Mouse (Mus musculus) midbrain, postnatal 0 days (tissue): ENCODE data around the gene Ezr. TPM values are rescaled to one million over a fixed set of nuclear protein-coding genes. Genes with fewer than 3 reads are reported as not detected.
A peak's percentile ranks its signal among the peaks of the same experiment; 100 is the strongest.
"Not testable (repeated sequence)": the region's sequence is repeated elsewhere in the genome, so short reads cannot be mapped to it uniquely, and the experiment has no call there.

Source experiments
- ATAC-seq: fragments of 200-750 bp; cut with Nextera tagmentation; 2 replicates; pipeline ENCODE4 v1.8.0; 2017; ENCODE audit warnings: moderate number of reproducible peaks, mild to moderate bottlenecking, moderate TSS enrichment, moderate library complexity; ENCODE audit not compliant: low FRiP score
- DNase-seq: peaks from one replicate; pipeline ENCODE4 v3.0.0-alpha.2; 2015; ENCODE audit warnings: low spot score
- H3K27ac ChIP-seq: fragments of 300-500 bp; sonication (generic); 2 replicates; pipeline ENCODE4 v1.5.1; 2014; ENCODE audit warnings: low read depth, mild to moderate bottlenecking, low read length, mixed read lengths
- H3K27me3 ChIP-seq: fragments of 300-500 bp; sonication (generic); 2 replicates; pipeline ENCODE4 v1.6.1; 2014; ENCODE audit warnings: low read length, control low read depth, mixed read lengths; ENCODE audit not compliant: insufficient read depth
- H3K36me3 ChIP-seq: fragments of 300-500 bp; sonication (generic); 2 replicates; pipeline ENCODE4 v1.6.1; 2014; ENCODE audit warnings: low read length, control low read depth, mixed read lengths; ENCODE audit not compliant: insufficient read depth
- H3K4me1 ChIP-seq: fragments of 300-500 bp; sonication (generic); 2 replicates; pipeline ENCODE4 v1.6.1; 2014; ENCODE audit warnings: mild to moderate bottlenecking, control low read depth, antibody characterized with exemption, low read length, mixed read lengths; ENCODE audit not compliant: insufficient read depth
- H3K4me2 ChIP-seq: fragments of 300-500 bp; sonication (generic); 2 replicates; pipeline ENCODE4 v1.6.1; 2014; ENCODE audit warnings: low read depth, mild to moderate bottlenecking, low read length, mixed read lengths; ENCODE audit not compliant: poor library complexity, severe bottlenecking
- H3K4me3 ChIP-seq: fragments of 300-500 bp; sonication (generic); 2 replicates; pipeline ENCODE4 v1.5.1; 2014; ENCODE audit warnings: low read depth, mild to moderate bottlenecking, low read length, moderate library complexity
- H3K9ac ChIP-seq: fragments of 300-500 bp; sonication (generic); replicated peaks from 2 replicates; pipeline ENCODE4 v1.6.1; 2014; ENCODE audit warnings: mild to moderate bottlenecking, low read length, moderate library complexity, mixed read lengths; ENCODE audit not compliant: poor library complexity, severe bottlenecking
- H3K9me3 ChIP-seq: fragments of 300-500 bp; sonication (generic); 2 replicates; pipeline ENCODE4 v1.6.1; 2016; ENCODE audit warnings: low read length, control low read depth
- CTCF ChIP-seq: IDR thresholded peaks from 2 replicates; pipeline ENCODE4 v1.5.1; 2016; ENCODE audit warnings: antibody characterized with exemption, mild to moderate bottlenecking
- WGBS: fragments of 180-500 bp; shearing (Covaris S2); extraction: QIAGEN DNeasy Blood & Tissue Kit; methylation state at CpG from one replicate; pipeline ENCODE4 v1.1.7; 2014; 5-methylcytosine and 5-hydroxymethylcytosine counted together
- polyA plus RNA-seq: library from polyadenylated mRNA; unstranded; fragments of >200 nt; fragmentation: Nextera tagmentation; extraction: Ambion mirVana; gene quantifications from 2 replicates; pipeline ENCODE4 v1.2.1, GENCODE M21; 2015
- total RNA-seq: library from RNA; depleted of rRNA; stranded (reverse); fragments of >200 nt; gene quantifications from 2 replicates; pipeline ENCODE4 v1.2.3, GENCODE M21; 2014

Gene Ezr
- total and polyA plus RNA-seq, 2 experiments from 2014 or later = 28.5 to 33.8 TPM

DNA sequence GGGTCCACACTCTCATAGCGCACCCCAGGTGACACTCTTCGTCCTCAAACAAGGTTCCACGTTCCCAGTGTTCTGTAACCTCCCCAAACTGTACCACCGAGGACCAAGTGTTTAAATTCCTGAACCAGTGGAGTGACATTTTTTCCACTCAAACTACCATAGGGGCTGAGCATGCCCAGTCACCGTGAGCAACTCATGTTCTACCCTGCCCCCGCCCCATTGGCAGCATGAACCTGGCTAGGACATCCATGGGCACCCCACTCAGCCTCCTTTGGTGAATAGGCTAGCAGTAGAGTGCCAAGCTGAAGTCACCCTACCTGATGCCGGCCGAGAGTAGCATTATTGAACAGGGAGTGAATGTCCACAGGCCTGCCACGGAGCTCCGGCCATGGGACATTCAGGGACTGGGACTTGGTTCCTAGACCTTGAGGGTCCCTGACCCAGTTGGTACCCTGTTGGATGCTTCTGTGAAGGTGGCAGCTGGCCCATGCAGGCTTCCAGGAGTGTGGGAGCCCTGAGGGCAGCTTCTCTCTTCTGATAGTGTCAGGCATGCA, 49.2 kb downstream of the Ezr start:
- H3K9ac ChIP-seq = no peak overlapping the region
- H3K9me3 ChIP-seq = no peaks in the 10 kb centered on the region
- H3K4me1 ChIP-seq = no peaks in the 10 kb centered on the region
- no peaks in the 10 kb centered on the region for H3K36me3 ChIP-seq
- H3K27ac ChIP-seq = no peak overlapping the region
- H3K4me3 ChIP-seq = no peak overlapping the region
- no peaks in the 10 kb centered on the region for H3K27me3 ChIP-seq
- H3K4me2 ChIP-seq = no peak overlapping the region
- DNase-seq (no peak), ATAC-seq (no peak)
- WGBS = 95% methylated on average over 10 of the region's 10 CpGs
- no peak for TF ChIP-seq CTCF

DNA sequence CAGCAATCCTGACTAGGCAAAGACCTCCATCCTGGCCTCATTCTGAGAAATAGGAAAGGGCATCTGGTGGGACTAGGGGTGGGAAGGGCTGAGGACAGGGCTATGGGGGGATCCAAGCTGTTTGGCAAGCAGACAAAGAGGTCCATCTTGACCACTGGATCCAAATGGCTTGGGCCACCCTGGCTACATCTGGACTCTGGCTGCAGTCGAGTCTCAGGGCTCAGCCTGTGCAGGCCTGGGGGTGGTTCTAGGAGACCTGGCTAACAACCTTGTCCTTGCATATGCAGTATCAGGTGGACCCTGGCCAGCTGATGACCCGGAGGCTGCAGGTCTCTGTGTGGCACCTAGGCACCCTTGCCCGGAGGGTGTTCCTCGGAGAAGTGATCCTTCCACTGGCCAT, 49.9 kb downstream of the Ezr start:
- DNase-seq (no peak), ATAC-seq (no peak)
- Histone ChIP-seq H3K4me1 (no peaks in the 10 kb centered on the region), H3K4me2 (no peak overlapping the region), H3K9ac (no peak overlapping the region), H3K4me3 (no peak overlapping the region), H3K36me3 (no peaks in the 10 kb centered on the region), H3K9me3 (no peaks in the 10 kb centered on the region), H3K27ac (no peak overlapping the region), H3K27me3 (no peaks in the 10 kb centered on the region)
- TF ChIP-seq CTCF = no peak
- 97% methylated on average over 4 of the region's 4 CpGs for WGBS

DNA sequence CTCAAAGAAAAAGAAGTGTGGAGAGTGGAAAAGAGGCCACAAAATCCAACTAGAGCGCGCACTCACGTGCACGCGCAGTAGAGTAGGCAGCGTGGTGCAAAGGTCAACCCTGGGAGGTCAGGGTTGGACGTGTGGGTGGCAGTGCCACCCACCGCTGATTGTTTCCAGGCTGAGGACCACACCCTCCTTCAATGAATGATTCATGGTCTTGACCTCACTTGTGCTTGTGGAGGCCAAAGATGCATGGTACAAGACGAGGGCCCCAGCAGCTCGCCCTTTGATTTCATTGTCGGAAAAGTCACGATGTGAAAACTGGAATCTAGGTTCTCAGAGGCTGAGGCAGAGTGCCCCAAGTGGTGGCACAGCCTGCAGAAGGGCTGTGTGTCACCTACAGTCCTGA, 51.0 kb downstream of the Ezr start:
- Histone ChIP-seq H3K27me3 (no peaks in the 10 kb centered on the region), H3K27ac (no peak overlapping the region), H3K36me3 (no peaks in the 10 kb centered on the region), H3K9ac (no peak overlapping the region), H3K9me3 (no peaks in the 10 kb centered on the region), H3K4me1 (no peaks in the 10 kb centered on the region), H3K4me3 (no peak overlapping the region), H3K4me2 (no peak overlapping the region)
- ATAC-seq (no peak), DNase-seq (no peak)
- 92% methylated on average over 12 of the region's 12 CpGs for WGBS
- no peak for TF ChIP-seq CTCF

DNA sequence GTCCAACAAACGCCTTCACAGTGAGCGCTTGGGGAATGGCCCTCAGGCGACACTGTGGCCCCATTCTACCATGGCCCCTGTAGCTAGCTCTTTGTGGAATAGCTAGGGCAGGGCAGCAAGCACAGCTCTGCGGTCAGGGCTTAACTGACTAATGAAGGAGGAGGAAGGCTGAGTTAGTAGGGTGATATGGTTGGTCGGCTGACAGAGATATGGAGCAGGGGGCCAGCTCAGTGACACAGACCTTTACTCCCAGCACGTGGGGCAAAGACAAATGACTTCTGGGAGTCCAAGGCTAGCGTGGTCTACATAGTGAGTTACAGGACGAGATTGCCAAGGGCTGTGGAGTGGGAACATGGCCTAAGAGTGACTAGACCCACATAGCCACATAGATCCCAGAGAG, 51.5 kb downstream of the Ezr start:
- Histone ChIP-seq H3K27ac (no peak overlapping the region), H3K4me1 (no peaks in the 10 kb centered on the region), H3K4me2 (no peak overlapping the region), H3K36me3 (no peaks in the 10 kb centered on the region), H3K9me3 (no peaks in the 10 kb centered on the region), H3K27me3 (no peaks in the 10 kb centered on the region), H3K4me3 (no peak overlapping the region), H3K9ac (no peak overlapping the region)
- ATAC-seq = no peak
- no peak for TF ChIP-seq CTCF
- DNase-seq = no peak
- WGBS = 79% methylated on average over 8 of the region's 8 CpGs

- DNase-seq = peak; percentile 79
- no peak overlapping the region for H3K9ac ChIP-seq
- ATAC-seq = no peak
- WGBS = 9% methylated on average over 6 of the region's 6 CpGs
- H3K4me2 ChIP-seq = no peak overlapping the region
- no peaks in the 10 kb centered on the region for H3K36me3 ChIP-seq
- no peaks in the 10 kb centered on the region for H3K4me1 ChIP-seq
- no peaks in the 10 kb centered on the region for H3K27me3 ChIP-seq
- H3K4me3 ChIP-seq = no peak overlapping the region
- H3K27ac ChIP-seq = no peak overlapping the region
- no peak for TF ChIP-seq CTCF
- H3K9me3 ChIP-seq = no peaks in the 10 kb centered on the region
Observed at GRCm38 (mm10) chr17:6729244-6729742, 53.3 kb downstream of the Ezr start.

DNA sequence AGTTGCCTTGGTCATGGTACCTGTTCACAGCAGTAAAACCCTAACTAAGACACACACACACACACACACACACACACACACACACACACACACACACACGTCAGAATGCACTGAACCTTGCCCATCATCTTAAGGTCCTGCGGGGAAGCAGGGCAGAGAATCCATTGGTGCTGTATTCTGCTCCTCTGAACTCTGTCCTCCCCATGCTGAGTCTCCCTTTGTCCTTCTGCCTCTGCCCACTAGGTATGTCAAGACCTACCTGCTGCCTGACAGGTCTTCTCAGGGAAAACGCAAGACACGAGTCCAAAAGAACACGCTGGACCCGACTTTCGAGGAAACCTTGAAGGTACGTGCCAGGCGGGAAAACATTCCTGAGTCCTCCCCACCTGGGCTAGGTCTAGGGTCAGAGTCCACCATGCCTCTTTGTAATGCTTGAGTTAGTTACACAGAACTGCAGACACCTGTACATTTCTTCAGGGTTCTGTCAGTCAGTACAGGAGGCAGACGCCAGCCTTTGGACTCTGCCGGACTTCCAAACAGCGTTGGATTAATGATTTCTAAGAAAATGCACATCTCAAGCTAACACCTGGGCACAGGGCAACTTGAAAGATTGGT, 54.5 kb downstream of the Ezr start:
- 92% methylated on average over 12 of the region's 12 CpGs for WGBS
- no peaks in the 10 kb centered on the region for H3K36me3 ChIP-seq

DNA sequence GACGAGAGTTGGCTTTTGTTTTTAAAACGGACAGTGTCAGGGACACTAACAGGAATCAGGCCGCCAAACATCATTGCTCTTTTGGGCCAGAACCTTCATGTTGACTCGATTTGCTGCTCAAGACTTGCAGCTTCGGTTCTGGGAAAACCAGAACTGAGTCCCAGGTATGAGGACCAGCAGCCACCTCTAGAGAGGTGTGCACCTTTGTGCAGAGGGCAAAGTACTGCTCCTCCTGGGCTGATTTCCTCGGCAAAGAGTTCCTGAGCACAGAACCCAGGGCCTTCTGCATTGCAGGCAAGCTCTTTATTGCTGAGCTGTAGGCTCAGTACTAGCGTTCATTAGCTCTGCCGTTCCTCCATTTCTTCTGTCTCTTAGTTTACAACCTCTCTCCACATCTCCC, 68.6 kb downstream of the Ezr start:
- H3K27me3 ChIP-seq, H3K27ac ChIP-seq, ATAC-seq, H3K4me1 ChIP-seq, DNase-seq, H3K9ac ChIP-seq, H3K36me3 ChIP-seq, H3K4me2 ChIP-seq, H3K9me3 ChIP-seq, H3K4me3 ChIP-seq: not testable (repeated sequence)
- 87% methylated on average over 8 of the region's 8 CpGs for whole genome bisulfite sequencing

More for the DNA sequence above, 54.5 kb downstream of the Ezr start:
- Histone ChIP-seq H3K4me3 (no peak overlapping the region), H3K4me2 (no peak overlapping the region), H3K27me3 (no peaks in the 10 kb centered on the region), H3K27ac (no peak overlapping the region), H3K9ac (no peak overlapping the region), H3K4me1 (no peaks in the 10 kb centered on the region), H3K9me3 (no peaks in the 10 kb centered on the region)
- TF ChIP-seq CTCF = no peak
- DNase-seq (no peak), ATAC-seq (no peak)

GRCm38 (mm10) chr17:6713483-6713882, 69.1 kb downstream of the Ezr start:
- 82% methylated on average over 2 of the region's 2 CpGs for WGBS

GRCm38 (mm10) chr17:6708194-6708593, 74.4 kb downstream of the Ezr start:
- not testable (repeated sequence) for ATAC-seq, H3K4me2 ChIP-seq, DNase-seq, H3K4me3 ChIP-seq, H3K27me3 ChIP-seq, H3K9ac ChIP-seq, H3K4me1 ChIP-seq, H3K36me3 ChIP-seq, H3K27ac ChIP-seq, H3K9me3 ChIP-seq
- 66% methylated on average over 2 of the region's 2 CpGs for WGBS

More at GRCm38 (mm10) chr17:6713483-6713882, 69.1 kb downstream of the Ezr start:
- not testable (repeated sequence) for H3K9ac ChIP-seq, H3K4me2 ChIP-seq, H3K9me3 ChIP-seq, DNase-seq, H3K4me1 ChIP-seq, H3K4me3 ChIP-seq, H3K27ac ChIP-seq, ATAC-seq, H3K27me3 ChIP-seq, H3K36me3 ChIP-seq
